Mouse (Mus musculus) adipocyte (in vitro differentiated cells): ENCODE measurements around the gene Cts3.
"Not testable (repeated sequence)": the region's sequence is repeated elsewhere in the genome, so short reads cannot be mapped to it uniquely, and the experiment has no call there.

ENCODE experiments used
- DNase-seq: peaks from one replicate; pipeline ENCODE4 v3.0.0-alpha.2; 2016; ENCODE audit warnings: low spot score

The Cts3 gene

DNA sequence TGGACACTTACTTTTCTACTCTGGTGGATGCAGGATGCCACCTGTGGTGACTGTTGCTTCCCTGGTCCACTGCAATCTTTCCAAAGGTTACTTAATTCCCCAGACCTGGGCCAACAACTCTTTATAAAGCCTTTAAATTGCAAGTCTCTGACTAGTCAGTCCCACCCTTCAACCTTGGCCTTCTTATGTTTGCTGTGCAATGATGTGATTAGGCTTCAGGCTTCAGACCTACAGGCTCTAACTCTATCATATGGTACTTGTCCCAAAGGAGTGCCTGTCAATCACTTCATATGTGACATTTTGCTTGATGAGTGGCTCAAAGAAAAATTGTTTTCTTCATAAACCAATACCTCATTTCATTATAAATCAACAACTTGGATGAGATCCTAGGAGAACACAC lies at the start of gene Cts3:
Gene Cts3, minus strand, starts transcription at position 101 of the 400 bp plus-strand sequence.
- no peak for DNase-seq

DNA sequence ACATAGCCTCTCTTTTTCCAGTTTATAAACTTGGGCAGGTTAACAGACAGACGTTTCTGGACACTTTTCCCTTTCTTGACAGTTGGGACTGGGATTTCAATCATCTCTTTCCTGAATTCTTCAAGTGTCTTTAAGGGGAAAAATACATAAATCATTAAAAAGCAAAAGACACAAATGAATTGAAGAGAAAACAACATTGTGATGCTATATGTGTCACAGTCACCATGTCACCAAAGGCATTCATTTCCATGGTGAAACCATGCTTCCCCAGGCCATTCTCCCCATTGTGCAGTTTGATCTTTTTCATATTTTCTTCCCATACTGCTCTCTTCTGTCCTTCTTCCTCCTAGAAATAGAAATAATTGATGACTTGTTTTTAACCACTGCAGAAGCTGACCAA lies 1.9 kb downstream of the Cts3 start, which contains the start of gene Gm49352:
Gene Gm49352, minus strand, starts transcription at position 101 of the 400 bp plus-strand sequence.
- DNase-seq, result not testable (repeated sequence)

DNA sequence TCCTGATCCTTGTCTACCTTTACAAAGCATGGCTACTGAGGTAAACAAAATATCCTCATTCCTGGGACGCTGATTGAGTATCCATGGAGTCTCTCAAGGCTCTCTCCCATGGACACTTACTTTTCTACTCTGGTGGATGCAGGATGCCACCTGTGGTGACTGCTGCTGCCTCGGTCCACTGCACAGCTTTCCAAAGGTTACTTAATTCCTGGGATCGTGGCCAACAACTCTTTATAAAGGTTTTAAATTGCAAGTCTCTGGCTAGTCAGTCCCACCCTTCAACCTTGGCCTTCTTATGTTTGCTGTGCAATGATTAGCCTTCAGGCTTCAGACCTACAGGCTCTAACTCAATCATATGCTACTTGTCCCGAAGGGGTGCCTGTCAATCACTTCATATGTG lies 28.3 kb downstream of the Cts3 start, which contains the start of gene Ctsm:
Gene Ctsm, minus strand, starts transcription at position 209 of the 400 bp plus-strand sequence.
- DNase-seq, result no peak
